Mouse (Mus musculus) liver, embryonic 14.5 days (tissue): ENCODE measurements around the gene Mrgbp. TPM values are rescaled to one million over a fixed set of nuclear protein-coding genes. Genes with fewer than 3 reads are reported as not detected.
A peak's percentile ranks its signal among the peaks of the same experiment; 100 is the strongest.

Experiments
- ATAC-seq: fragments of 200-750 bp; cut with Nextera tagmentation; 2 replicates; pipeline ENCODE4 v1.8.0; 2017; ENCODE audit warnings: moderate number of reproducible peaks, mild to moderate bottlenecking, moderate library complexity; ENCODE audit not compliant: insufficient read depth
- DNase-seq, 3 experiments: peaks; one replicate each; pipeline ENCODE4 v3.0.0-alpha.2; 2012 to 2013; ENCODE audit warnings: low read depth in 3 of 3, low spot score in 3 of 3
- H3K27ac ChIP-seq: fragments of 300-500 bp; sonication (generic); 2 replicates; pipeline ENCODE4 v1.5.1; 2014; ENCODE audit warnings: moderate library complexity, mild to moderate bottlenecking, control low read depth, inconsistent platforms
- H3K27me3 ChIP-seq: fragments of 300-500 bp; sonication (generic); 2 replicates; pipeline ENCODE4 v1.6.1; 2014; ENCODE audit warnings: mild to moderate bottlenecking, low read length, moderate library complexity; ENCODE audit not compliant: control insufficient read depth, insufficient read depth
- H3K36me3 ChIP-seq: fragments of 300-500 bp; sonication (generic); replicated peaks from 2 replicates; pipeline ENCODE4 v1.6.1; 2014; ENCODE audit warnings: low read depth; ENCODE audit not compliant: control insufficient read depth, insufficient read depth
- H3K4me1 ChIP-seq, 2 experiments: fragments of 200-500 bp in 1 of 2; fragments of 300-500 bp in 1 of 2; sonication (generic) in 1 of 2; replicated peaks; 2 replicates each; pipeline ENCODE4 v1.6.1; 2012 to 2014; ENCODE audit warnings: antibody characterized with exemption in 1 of 2, inconsistent platforms in 1 of 2, low read length in 1 of 2; ENCODE audit not compliant: control insufficient read depth in 2 of 2, insufficient read depth in 2 of 2
- H3K4me2 ChIP-seq: fragments of 300-500 bp; sonication (generic); 2 replicates; pipeline ENCODE4 v1.6.1; 2014; ENCODE audit warnings: low read depth, mild to moderate bottlenecking, control low read depth, moderate library complexity
- H3K4me3 ChIP-seq, 2 experiments: fragments of 200-500 bp in 1 of 2; fragments of 300-500 bp in 1 of 2; sonication (generic) in 1 of 2; 2 replicates each; pipeline ENCODE4 v1.5.1; 2012 to 2014; ENCODE audit warnings: low read depth in 2 of 2, low read length in 2 of 2, mild to moderate bottlenecking in 2 of 2, control low read depth in 1 of 2, inconsistent platforms in 1 of 2, moderate library complexity in 1 of 2; ENCODE audit not compliant: insufficient read depth in 1 of 2
- H3K9ac ChIP-seq: fragments of 300-500 bp; sonication (generic); replicated peaks from 2 replicates; pipeline ENCODE4 v1.6.1; 2014; ENCODE audit warnings: mild to moderate bottlenecking, control low read depth, moderate library complexity
- H3K9me3 ChIP-seq: fragments of 300-500 bp; sonication (generic); 2 replicates; pipeline ENCODE4 v1.6.1; 2016; ENCODE audit warnings: low read length, mixed read lengths; ENCODE audit not compliant: control insufficient read depth
- CTCF ChIP-seq: IDR thresholded peaks from 2 replicates; pipeline ENCODE4 v1.5.1; 2016; ENCODE audit warnings: antibody characterized with exemption, low read depth, control low read depth
- EP300 ChIP-seq: IDR thresholded peaks from 2 replicates; pipeline ENCODE4 v1.6.1; 2016; ENCODE audit warnings: antibody characterized with exemption, low read depth
- WGBS: fragments of 180-500 bp; shearing (Covaris S2); extraction: QIAGEN DNeasy Blood & Tissue Kit; methylation state at CpG from one replicate; pipeline ENCODE4 v1.1.7; 2014; ENCODE audit not compliant: insufficient replicate concordance; 5-methylcytosine and 5-hydroxymethylcytosine counted together
- polyA plus RNA-seq, 2 experiments: library from polyadenylated mRNA; depleted of rRNA in 1 of 2; stranded (reverse) in 1 of 2; unstranded in 1 of 2; fragments of >200 nt; fragmentation: Nextera tagmentation in 1 of 2; extraction: Ambion mirVana in 1 of 2; gene quantifications; 2 replicates each; pipeline versions ENCODE4 v1.2.1 to v1.2.3; 2012 to 2014

The Mrgbp gene
- polyA plus RNA-seq, 2 experiments, result 7.4 to 10.5 TPM

- no peaks in the 10 kb centered on the region for H3K36me3 ChIP-seq
- H3K4me1 ChIP-seq, result peaks cover 0 to 4% of the 10 kb centered on the region in 2 experiments; a peak in 2 of 4 replicates
- DNase-seq, result no peak
- H3K4me3 ChIP-seq, result no peak overlapping the region
- H3K27ac ChIP-seq, result no peak overlapping the region
- H3K9ac ChIP-seq, result no peak overlapping the region
- 51% methylated on average over 6 of the region's 6 CpGs for WGBS
- no peak for TF ChIP-seq CTCF
- no peak for TF ChIP-seq EP300
- no peak for ATAC-seq
- no peaks in the 10 kb centered on the region for H3K9me3 ChIP-seq
- no peak overlapping the region for H3K4me2 ChIP-seq
- H3K27me3 ChIP-seq, result no peaks in the 10 kb centered on the region
Observed at GRCm38 (mm10) chr2:180604781-180605180, 23.7 kb downstream of the Mrgbp start.

GRCm38 (mm10) chr2:180610283-180610682 lies 29.2 kb downstream of the Mrgbp start:
- 49% methylated on average over 4 of the region's 4 CpGs for WGBS
- Histone ChIP-seq H3K4me2 (no peak overlapping the region), H3K4me1 (peaks cover 0 to 15% of the 10 kb centered on the region in 2 experiments; a peak in 2 of 4 replicates), H3K27me3 (no peaks in the 10 kb centered on the region), H3K9ac (no peak overlapping the region), H3K36me3 (no peaks in the 10 kb centered on the region), H3K9me3 (no peaks in the 10 kb centered on the region), H3K27ac (no peak overlapping the region), H3K4me3 (no peak overlapping the region)
- ATAC-seq (peak; percentile 73), DNase-seq (peak; percentile 6 to 36 (median 19))
- TF ChIP-seq EP300 (no peak), CTCF (no peak)

- ATAC-seq (no peak), DNase-seq (no peak)
- Histone ChIP-seq H3K9ac (no peak overlapping the region), H3K27ac (no peak overlapping the region), H3K4me2 (no peak overlapping the region), H3K36me3 (no peaks in the 10 kb centered on the region), H3K4me1 (peaks cover 0 to 15% of the 10 kb centered on the region in 2 experiments; a peak in 2 of 4 replicates), H3K27me3 (no peaks in the 10 kb centered on the region), H3K9me3 (no peaks in the 10 kb centered on the region), H3K4me3 (no peak overlapping the region)
- 49% methylated on average over 2 of the region's 2 CpGs for WGBS
- TF ChIP-seq EP300 (no peak), CTCF (no peak)
Observed at GRCm38 (mm10) chr2:180611882-180612281, 30.8 kb downstream of the Mrgbp start.

Other genes starting within 250 kb of the Mrgbp start
- gene Gata5, start 246.6 kb upstream of the Mrgbp start, polyA plus RNA-seq (2012; rRNA removed), result 0.27 and 0.35 TPM in 2 replicates
- gene Gata5, start 246.6 kb upstream of the Mrgbp start, polyA plus RNA-seq (2014; fragmentation: Nextera tagmentation; extraction: Ambion mirVana), result 0.20 and 0.22 TPM in 2 replicates
- 0.65 and 0.69 TPM in 2 replicates for gene Slco4a1, start 125.1 kb upstream of the Mrgbp start, polyA plus RNA-seq (2012; rRNA removed)
- 0.28 and 0.53 TPM in 2 replicates for gene Slco4a1, start 125.1 kb upstream of the Mrgbp start, polyA plus RNA-seq (2014; fragmentation: Nextera tagmentation; extraction: Ambion mirVana)
- gene Ntsr1, start 81.3 kb upstream of the Mrgbp start, polyA plus RNA-seq (2012; rRNA removed), result 0.04 and 0.06 TPM in 2 replicates
- gene Ntsr1, start 81.3 kb upstream of the Mrgbp start, polyA plus RNA-seq (2014; fragmentation: Nextera tagmentation; extraction: Ambion mirVana), result 0.05 TPM in 1 of 2 replicates, not detected in the other
- gene Ogfr, start 7.9 kb downstream of the Mrgbp start, polyA plus RNA-seq (2012; rRNA removed), result 11.5 and 20.2 TPM in 2 replicates
- 18.0 and 21.2 TPM in 2 replicates for gene Ogfr, start 7.9 kb downstream of the Mrgbp start, polyA plus RNA-seq (2014; fragmentation: Nextera tagmentation; extraction: Ambion mirVana)
- 0.55 and 1.2 TPM in 2 replicates for gene Col9a3, start 16.5 kb downstream of the Mrgbp start, polyA plus RNA-seq (2012; rRNA removed)
- gene Col9a3, start 16.5 kb downstream of the Mrgbp start, polyA plus RNA-seq (2014; fragmentation: Nextera tagmentation; extraction: Ambion mirVana), result 0.71 and 0.80 TPM in 2 replicates
- 0.16 and 0.23 TPM in 2 replicates for gene Tcfl5, start 61.4 kb downstream of the Mrgbp start, polyA plus RNA-seq (2012; rRNA removed)
- gene Tcfl5, start 61.4 kb downstream of the Mrgbp start, polyA plus RNA-seq (2014; fragmentation: Nextera tagmentation; extraction: Ambion mirVana), result not detected in 2 replicates
- 9.1 and 12.2 TPM in 2 replicates for gene Dido1, start 128.7 kb downstream of the Mrgbp start, polyA plus RNA-seq (2012; rRNA removed)
- 10.4 and 12.2 TPM in 2 replicates for gene Dido1, start 128.7 kb downstream of the Mrgbp start, polyA plus RNA-seq (2014; fragmentation: Nextera tagmentation; extraction: Ambion mirVana)
- gene Gid8, start 128.8 kb downstream of the Mrgbp start, polyA plus RNA-seq (2012; rRNA removed), result 62.6 and 87.4 TPM in 2 replicates
- 121 and 127 TPM in 2 replicates for gene Gid8, start 128.8 kb downstream of the Mrgbp start, polyA plus RNA-seq (2014; fragmentation: Nextera tagmentation; extraction: Ambion mirVana)
- gene Slc17a9, start 144.0 kb downstream of the Mrgbp start, polyA plus RNA-seq (2012; rRNA removed), result 7.7 and 10.5 TPM in 2 replicates
- gene Slc17a9, start 144.0 kb downstream of the Mrgbp start, polyA plus RNA-seq (2014; fragmentation: Nextera tagmentation; extraction: Ambion mirVana), result 5.6 and 6.8 TPM in 2 replicates
- gene Bhlhe23, start 195.6 kb downstream of the Mrgbp start, polyA plus RNA-seq (2012; rRNA removed), result not detected in 2 replicates
- gene Bhlhe23, start 195.6 kb downstream of the Mrgbp start, polyA plus RNA-seq (2014; fragmentation: Nextera tagmentation; extraction: Ambion mirVana), result not detected in 2 replicates